Mouse (Mus musculus) lung, adult 2 months (tissue): ENCODE measurements around the gene Jazf1.

Experiments used
- CTCF ChIP-seq: fragments of 200-500 bp; IDR thresholded peaks from 2 replicates; pipeline ENCODE4 v1.5.1; 2011; ENCODE audit warnings: mild to moderate bottlenecking, low read length, control low read depth; ENCODE audit not compliant: insufficient read depth
- POLR2A ChIP-seq: fragments of 200-500 bp; IDR thresholded peaks from 2 replicates; pipeline ENCODE4 v1.6.1; 2011; ENCODE audit warnings: low read depth, mild to moderate bottlenecking, control low read depth, low read length, borderline replicate concordance; ENCODE audit errors: extremely low read depth

- TF ChIP-seq POLR2A (no peak), CTCF (no peak)
These were observed 297.6 kb downstream of the Jazf1 start for GRCm38 (mm10) chr6:52770789-52771188.
